Mouse (Mus musculus): ENCODE measurements at regions not wholly inside any gene's neighbourhood (a gene's known extent, or its start where the extent isn't known, plus 50 kb on each side); places are given as distances from the start of the nearest gene placed in this dataset.
"Not testable (repeated sequence)": the region's sequence is repeated elsewhere in the genome, so short reads cannot be mapped to it uniquely, and the experiment has no call there.

- DNase-seq: no peak
Measured at GRCm38 (mm10) chr5:134046086-134046485, 53.4 kb upstream of the Castor2 start.

- not testable (repeated sequence) for DNase-seq
Measured at GRCm38 (mm10) chr5:134042938-134043337, 56.6 kb upstream of the Castor2 start.

DNA sequence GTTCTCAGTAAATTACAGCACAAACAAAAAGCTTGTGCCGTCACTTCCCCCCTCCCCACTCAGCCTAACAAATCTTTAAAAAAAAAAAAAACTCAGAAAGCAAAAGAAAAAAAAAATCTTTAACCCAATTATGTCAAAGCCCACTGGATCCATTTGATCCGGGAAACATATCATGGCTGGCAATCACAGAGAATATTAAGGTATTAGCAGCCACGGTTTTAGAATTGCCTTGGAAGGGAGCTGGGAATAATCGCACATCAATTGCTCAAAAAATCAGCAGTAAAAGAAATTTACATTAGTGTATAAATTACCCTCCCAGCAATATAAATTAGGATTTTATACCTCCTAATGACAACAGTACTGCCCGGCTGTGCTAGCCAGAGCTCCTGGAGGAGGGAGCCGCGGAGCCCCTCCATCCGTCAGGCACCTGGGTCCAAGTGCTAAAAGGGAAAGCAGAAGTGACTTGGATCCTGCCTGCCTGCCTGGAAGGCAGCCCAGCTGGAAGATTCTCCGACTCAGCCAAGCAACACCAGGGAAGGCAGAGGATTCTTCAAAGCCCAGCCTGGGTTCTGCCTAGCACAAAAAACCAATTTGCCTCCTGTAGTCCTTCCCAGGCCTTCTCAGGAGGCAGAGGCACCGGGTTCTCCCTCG is 72.1 kb upstream of the Castor2 start:
- no peak for DNase-seq

GRCm38 (mm10) chr5:134019651-134020432 is 79.7 kb upstream of the Castor2 start:
- no peak for DNase-seq

DNA sequence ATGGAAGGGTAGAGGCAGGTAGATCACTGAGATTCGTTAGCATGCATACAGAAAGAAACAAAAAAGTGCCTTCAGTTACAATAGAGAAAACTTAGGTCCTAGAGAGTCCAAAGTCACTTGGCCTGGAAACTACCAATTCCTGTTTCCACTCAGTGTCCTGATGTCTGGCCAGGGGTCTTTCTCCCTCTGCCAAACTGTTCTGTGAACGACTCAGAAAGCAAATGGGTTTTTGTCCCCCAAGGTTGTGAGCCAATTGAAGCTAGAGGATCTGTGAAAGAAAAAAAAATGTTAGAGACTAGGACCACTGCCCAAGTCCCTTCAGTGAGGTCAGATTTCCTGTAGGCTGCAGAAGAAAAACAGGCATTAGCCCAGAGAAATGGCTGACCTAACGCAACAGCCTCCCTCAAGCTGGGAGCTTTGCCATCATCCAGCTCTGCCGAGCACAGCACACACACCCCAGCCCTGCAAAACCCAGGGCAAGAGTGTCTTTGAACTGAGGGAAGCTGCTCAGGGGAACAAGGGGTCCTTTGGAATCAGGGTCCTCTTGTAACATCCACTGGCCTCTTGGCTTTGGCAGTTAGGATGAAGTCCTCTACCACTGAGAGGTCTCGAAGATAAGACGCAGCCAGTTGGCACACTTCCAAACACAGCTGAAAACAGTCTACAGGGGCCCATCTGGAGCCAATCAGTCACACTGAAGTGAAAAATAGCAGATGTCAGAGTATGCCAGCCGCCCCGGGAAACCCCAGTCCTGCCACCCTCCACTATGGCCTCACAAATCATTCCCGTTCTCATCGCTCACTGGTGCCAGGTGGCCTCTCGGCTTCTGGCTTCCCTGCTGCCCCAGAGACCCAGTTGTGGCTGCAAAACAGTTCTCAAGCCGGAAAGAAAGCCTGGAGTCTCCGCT is 85.0 kb upstream of the Castor2 start:
- peak; percentile 37 for DNase-seq

DNA sequence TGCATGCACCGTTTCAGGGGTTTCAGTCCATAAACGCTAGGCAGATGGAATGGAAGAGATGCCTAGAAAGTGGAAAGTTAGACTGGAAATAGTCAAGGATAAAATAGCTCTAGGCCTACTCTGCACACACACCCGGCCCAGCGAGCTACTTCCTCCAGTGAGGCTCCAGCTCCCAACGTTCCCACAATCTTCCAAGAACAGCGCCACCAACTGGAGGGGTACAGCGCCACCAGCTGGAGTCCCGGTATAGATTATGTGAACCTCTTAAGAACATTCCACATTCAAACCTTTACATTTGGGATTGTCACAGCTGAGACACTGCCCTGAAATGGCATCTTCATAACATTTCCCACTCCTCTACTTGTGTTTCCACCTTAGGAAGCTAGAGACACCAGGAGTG is 86.3 kb upstream of the Castor2 start:
- no peak for DNase-seq

DNA sequence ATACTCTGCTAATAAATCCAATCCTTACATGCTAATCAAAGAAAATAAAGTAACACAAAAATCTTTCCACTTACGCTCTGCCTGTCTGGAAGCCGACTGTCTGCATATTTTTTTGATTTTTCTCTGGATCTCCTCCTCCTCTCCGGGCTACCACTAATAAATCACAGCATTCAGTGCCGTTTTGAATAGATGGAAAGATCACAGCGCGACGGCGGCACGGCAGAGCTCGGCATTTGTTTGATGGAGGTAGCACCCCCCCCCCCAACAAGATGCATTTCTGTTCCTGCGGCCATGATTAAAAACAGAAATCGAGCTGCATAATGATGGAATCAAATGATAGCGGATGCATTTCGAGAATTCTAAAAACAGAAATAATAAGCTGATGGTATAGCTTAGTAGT is 89.7 kb upstream of the Castor2 start:
- DNase-seq: no peak

- DNase-seq: no peak
Measured at GRCm38 (mm10) chr5:134007127-134007771, 92.3 kb upstream of the Castor2 start.

GRCm38 (mm10) chr5:134006470-134007126 is 92.9 kb upstream of the Castor2 start:
- DNase-seq: peak; percentile 75

DNA sequence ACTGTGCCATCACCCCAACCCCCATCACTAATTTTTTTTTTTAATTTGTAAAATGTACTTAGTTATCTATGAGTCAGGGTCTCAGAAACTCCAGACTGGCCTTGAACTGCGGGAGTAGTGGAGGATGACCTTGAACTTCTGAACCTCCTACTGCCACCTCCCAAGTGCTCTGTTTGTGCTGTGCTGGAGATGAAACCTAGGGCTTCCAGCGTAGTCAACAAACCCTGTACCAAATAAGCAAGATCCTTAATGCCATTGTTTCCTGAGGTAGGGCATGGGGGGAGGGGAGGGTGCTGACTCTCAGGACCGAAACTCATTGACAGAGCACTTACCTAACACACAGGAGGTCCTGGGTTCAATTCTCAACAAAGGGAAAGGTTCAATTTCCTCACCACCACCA is 93.5 kb upstream of the Castor2 start:
- DNase-seq: no peak

DNA sequence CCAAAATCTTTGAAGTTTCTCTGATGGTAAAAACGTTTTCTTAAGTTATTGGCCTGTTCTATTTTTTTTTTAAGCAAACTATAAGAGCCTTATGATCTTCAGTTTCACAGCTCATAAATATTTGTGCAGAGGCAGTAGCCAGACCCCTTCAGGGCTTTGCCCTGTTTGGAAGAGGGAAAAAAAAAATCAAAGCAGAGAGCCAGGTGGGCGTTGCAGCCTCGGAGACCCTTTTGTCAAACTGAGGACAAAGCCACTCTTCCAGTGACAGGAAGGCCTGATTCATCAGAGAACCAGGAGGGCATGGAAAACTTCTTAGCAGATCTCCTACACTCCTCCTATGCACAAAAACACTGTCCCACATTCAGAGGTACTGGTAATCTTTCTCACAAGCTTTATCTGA is 99.4 kb upstream of the Castor2 start:
- no peak for DNase-seq

- no peak for DNase-seq
Measured at GRCm38 (mm10) chr5:133999698-134000097, 99.8 kb upstream of the Castor2 start.

- no peak for DNase-seq
Measured at GRCm38 (mm10) chr5:133991994-133992393, 107.5 kb upstream of the Castor2 start.

- no peak for DNase-seq
Measured at GRCm38 (mm10) chr5:133991556-133991955, 108.0 kb upstream of the Castor2 start.

DNA sequence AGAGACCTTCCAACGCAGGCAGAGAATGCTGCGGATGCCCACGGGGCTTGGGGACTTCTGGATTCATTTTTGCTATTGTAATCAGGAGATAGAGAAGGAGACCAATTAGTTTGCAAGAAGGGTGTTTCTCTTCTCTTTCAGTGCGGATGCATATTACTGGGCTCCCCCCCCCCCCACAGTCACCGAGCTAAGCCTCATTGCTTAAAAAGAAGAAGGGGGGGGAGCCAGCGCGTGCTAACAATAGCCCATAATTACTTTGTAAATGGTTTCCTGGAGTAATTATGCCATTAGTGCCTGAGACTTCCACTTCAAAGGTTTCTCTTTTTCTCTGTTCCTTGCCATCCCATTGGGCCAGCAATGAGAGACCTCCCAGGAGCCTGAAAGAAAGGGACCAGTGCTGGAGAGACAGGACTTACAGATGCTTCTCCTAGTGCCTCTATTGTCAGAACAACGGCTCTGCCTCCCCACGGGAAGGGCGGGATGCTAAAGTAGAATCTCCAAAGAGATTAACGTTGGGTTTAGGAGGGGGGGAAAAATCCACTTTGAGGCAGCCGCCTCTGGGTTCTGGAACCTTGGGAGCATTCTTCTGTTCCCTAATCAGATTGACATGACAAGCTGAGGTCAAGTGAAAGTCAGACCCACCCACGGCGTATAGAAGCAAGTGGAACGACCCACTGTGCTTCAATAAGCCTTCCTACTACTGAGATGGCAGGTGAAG is 116.1 kb upstream of the Castor2 start:
- DNase-seq: no peak

- DNase-seq: no peak
Measured at GRCm38 (mm10) chr5:133970421-133970914, 129.0 kb upstream of the Castor2 start.

DNA sequence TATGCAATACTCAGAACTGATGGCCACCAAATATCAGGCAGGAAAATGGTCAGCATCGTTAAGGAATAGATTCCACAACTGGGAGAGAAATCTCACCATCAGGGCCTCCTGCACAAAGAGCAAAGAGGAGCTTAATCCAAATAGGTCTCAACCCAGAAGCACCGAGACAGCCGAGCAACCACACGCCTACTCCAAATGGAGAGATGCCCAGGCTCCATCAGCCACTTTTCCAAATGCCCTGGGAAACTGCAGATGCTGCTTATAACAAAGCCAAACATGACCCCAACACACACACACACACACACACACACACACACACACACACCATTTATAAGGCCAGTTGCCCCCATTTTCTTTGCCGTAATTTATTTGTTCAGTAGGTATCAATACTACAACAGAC is 136.2 kb upstream of the Castor2 start:
- no peak for DNase-seq

GRCm38 (mm10) chr5:133940841-133941240 is 158.7 kb upstream of the Castor2 start:
- DNase-seq: no peak

DNA sequence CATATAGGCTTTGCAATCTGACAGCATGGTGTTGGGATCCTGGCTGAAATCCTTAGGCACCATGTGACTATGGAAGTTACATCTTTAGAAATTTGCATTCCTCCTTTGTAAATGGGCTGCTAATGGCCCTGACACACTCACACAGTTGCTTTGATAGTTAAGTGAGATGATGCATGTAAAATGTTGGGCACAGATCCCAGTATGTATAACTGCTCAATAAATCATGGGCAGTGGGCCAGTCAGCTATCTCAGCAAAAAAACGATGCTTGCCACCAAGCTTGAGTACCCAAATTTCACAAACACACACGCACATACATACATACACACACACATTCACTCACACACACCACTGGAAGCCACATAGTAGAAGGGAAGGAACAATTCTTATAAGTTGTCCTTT is 159.5 kb upstream of the Castor2 start:
- no peak for DNase-seq

DNA sequence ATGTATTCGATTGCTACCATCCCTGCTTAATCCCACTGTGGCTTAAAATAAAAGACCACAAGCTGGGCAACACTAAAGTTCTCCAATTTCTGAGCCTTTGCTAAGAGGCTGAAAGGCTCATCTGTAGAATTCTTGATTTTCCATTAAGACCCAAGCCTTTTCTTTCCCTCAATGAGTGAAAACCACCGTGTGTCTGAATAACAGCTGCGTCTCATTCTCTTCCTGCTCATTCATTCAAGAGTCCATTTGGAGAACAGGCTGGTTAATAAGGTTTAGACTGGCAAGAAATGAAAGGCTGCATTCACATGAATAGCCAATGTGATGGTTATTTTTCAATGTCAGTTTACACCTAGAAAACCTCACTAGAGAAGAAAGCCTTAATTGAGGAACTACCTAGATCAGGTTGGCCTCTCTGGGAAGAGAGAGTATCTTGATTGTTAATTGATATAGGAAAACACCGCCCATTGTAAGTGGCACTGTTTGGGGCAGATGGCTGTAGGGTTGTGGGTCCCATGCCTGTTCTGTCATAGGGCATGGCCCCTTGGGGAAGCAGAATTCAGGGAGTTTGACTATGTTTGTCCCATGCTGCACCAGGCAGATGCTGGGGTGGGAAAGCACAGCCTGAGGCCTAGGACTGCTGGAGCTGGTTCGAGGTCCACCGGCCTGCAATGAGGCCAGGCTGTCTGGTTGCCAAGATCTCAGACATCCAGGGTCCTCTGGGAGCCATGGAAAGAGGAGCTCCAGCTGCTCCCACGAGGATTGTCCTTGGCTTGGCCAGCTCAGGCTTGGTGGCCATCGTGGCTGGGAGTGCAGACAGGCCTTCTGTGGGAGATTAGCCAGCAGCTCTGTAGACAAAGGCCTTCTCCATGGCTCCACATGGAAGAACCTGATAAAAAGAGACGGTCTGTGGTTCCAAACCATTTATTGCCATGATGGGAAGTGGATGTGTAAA is 161.3 kb upstream of the Castor2 start:
- no peak for DNase-seq

Data from kidney, adult 18-20 months (tissue).